ENCODE assay signal across 8 mouse cellular contexts in the genomic region with DNA sequence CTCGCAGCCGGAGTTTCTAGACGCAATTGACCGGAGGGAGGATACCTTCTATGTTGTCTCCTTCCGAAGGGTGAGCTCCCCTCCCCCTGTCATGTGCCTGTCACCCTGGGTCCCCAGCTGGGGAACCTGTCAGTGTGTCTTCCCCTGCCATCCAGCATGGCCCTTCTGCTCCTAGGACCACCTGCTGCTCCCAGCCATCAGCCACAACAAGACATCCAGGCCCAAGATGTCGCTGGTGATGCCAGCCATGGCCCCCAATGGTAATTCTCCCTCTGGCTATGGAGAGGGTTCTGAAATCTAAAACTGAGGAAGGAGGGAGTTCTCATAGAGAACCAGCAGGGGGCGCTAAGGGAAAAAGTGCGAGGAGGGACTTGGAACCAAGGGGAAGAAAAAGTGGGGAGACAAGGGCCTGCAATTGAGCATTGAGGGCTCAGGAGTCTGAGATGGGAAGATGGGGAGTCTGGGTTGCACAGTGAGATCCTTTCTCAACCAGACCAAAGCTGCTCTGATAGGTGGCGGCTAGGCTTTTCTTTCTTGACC. TPM values are rescaled to one million over a fixed set of nuclear protein-coding genes. Genes with fewer than 3 reads are reported as not detected.
DNase-seq lines count a peak whose midpoint lies in the region; ATAC-seq and TF ChIP-seq lines count a peak whose summit lies in the region.

No protein-coding gene starts in this region.

- peaks cover 12% of the 10 kb centered on the region; the same call in 1 of the 2 replicates for H3K4me1 ChIP-seq in heart, embryonic 11.5 days (ENCODE audit: control insufficient read depth, insufficient read depth, low read length)

- TF ChIP-seq CTCF in brain, embryonic 14.5 days (IDR thresholded peaks at IDR 0.05; ENCODE audit: borderline replicate concordance, extremely low read depth, insufficient read depth, insufficient read length) = peak; percentile 80

- TF ChIP-seq POLR2A in brain, embryonic 14.5 days (IDR thresholded peaks at IDR 0.05; ENCODE audit: borderline replicate concordance, extremely low read depth, insufficient read depth, insufficient read length, poor library complexity, severe bottlenecking) = no peak

- no peak overlapping the region for H3K4me2 ChIP-seq in heart, embryonic 11.5 days

- WGBS in heart, embryonic 11.5 days (ENCODE audit: insufficient replicate concordance) = 65% methylated on average over 9 of the region's 9 CpGs

- no peak overlapping the region for H3K27ac ChIP-seq in heart, embryonic 11.5 days (ENCODE audit: low read depth, low read length)

- ATAC-seq in heart, embryonic 11.5 days (replicated peaks; ENCODE audit: insufficient number of reproducible peaks, low FRiP score, low TSS enrichment) = no peak

- no peak overlapping the region for H3K9ac ChIP-seq in heart, embryonic 11.5 days (ENCODE audit: low read depth, low read length)

- DNase-seq in heart, adult 11 months = peak; percentile 96
- peak; percentile 68 for DNase-seq in right cerebral cortex, postnatal 14 days
- DNase-seq in right cerebral cortex, adult 18-20 months = no peak
- DNase-seq in brain, embryonic 14.5 days (ENCODE audit: low read depth) = peak; percentile 69
- peak; percentile 80 for DNase-seq in heart, postnatal 4 days
- peak; percentile 42 to 50 for DNase-seq in natural killer cell, adult 2 months (ENCODE audit: low spot score in 2 of 2)
- DNase-seq in layer of hippocampus, postnatal 14 days (ENCODE audit: low spot score in 2 of 2) = no peak

- peaks cover 15% of the 10 kb centered on the region for H3K36me3 ChIP-seq in heart, embryonic 11.5 days (ENCODE audit: control insufficient read depth, insufficient read depth, low read length)

- H3K4me3 ChIP-seq in heart, embryonic 11.5 days (ENCODE audit: low read depth, low read length) = no peak overlapping the region

- no peaks in the 10 kb centered on the region for H3K9me3 ChIP-seq in heart, embryonic 11.5 days (replicated peaks; ENCODE audit: control insufficient read depth, low read length)

- H3K27me3 ChIP-seq in heart, embryonic 11.5 days (ENCODE audit: control insufficient read depth, insufficient read depth, low read length) = peaks cover 8% of the 10 kb centered on the region

RNA-seq across cellular contexts. Expression of a gene that starts 6.9 kb away (rescaled TPM):
- polyA plus RNA-seq in heart, embryonic 11.5 days (2014; fragmentation: Nextera tagmentation; extraction: Ambion mirVana) = 41.0 and 49.8 TPM in 2 replicates
- 113 and 133 TPM in 2 replicates for polyA plus RNA-seq in brain, embryonic 14.5 days (2012; rRNA removed)
- total RNA-seq in heart, postnatal 4 days (2021) = 10 to 100 TPM; 22.3 to 24.4 TPM
- total RNA-seq in layer of hippocampus, postnatal 14 days (2021) = 10 to 100 TPM; 80.0 to 81.9 TPM

RNA-seq across cellular contexts. Expression of a gene that starts 9.3 kb away (rescaled TPM):
- polyA plus RNA-seq in heart, embryonic 11.5 days (2014; fragmentation: Nextera tagmentation; extraction: Ambion mirVana) = 10.9 and 11.4 TPM in 2 replicates
- 3.8 and 6.8 TPM in 2 replicates for polyA plus RNA-seq in brain, embryonic 14.5 days (2012; rRNA removed)
- total RNA-seq in heart, postnatal 4 days (2021) = 1 to 10 TPM; 6.1 to 9.5 TPM
- 10 to 100 TPM; 16.0 to 17.1 TPM for total RNA-seq in layer of hippocampus, postnatal 14 days (2021)

RNA-seq across cellular contexts. Expression of a gene that starts 16.5 kb away (rescaled TPM):
- polyA plus RNA-seq in heart, embryonic 11.5 days (2014; fragmentation: Nextera tagmentation; extraction: Ambion mirVana) = 0.24 and 0.27 TPM in 2 replicates
- polyA plus RNA-seq in brain, embryonic 14.5 days (2012; rRNA removed) = 0.33 and 0.70 TPM in 2 replicates
- 10 to 100 TPM; 47.1 to 54.2 TPM for total RNA-seq in heart, postnatal 4 days (2021)
- total RNA-seq in layer of hippocampus, postnatal 14 days (2021) = 1 to 10 TPM; 4.6 to 5.4 TPM

RNA-seq across cellular contexts. Expression of a gene that starts 24.5 kb away (rescaled TPM):
- not detected in 2 replicates for polyA plus RNA-seq in heart, embryonic 11.5 days (2014; fragmentation: Nextera tagmentation; extraction: Ambion mirVana)
- 53.2 and 63.8 TPM in 2 replicates for polyA plus RNA-seq in brain, embryonic 14.5 days (2012; rRNA removed)
- total RNA-seq in heart, postnatal 4 days (2021) = under 1 TPM; 0.52 to 0.91 TPM
- 100 to 1,000 TPM; 248 to 266 TPM for total RNA-seq in layer of hippocampus, postnatal 14 days (2021)

RNA-seq across cellular contexts. Expression of a gene that starts 25.5 kb away (rescaled TPM):
- 31.7 and 34.3 TPM in 2 replicates for polyA plus RNA-seq in heart, embryonic 11.5 days (2014; fragmentation: Nextera tagmentation; extraction: Ambion mirVana)
- 29.3 and 31.7 TPM in 2 replicates for polyA plus RNA-seq in brain, embryonic 14.5 days (2012; rRNA removed)
- 10 to 100 TPM; 37.8 to 41.8 TPM for total RNA-seq in heart, postnatal 4 days (2021)
- total RNA-seq in layer of hippocampus, postnatal 14 days (2021) = 10 to 100 TPM; 36.6 to 42.2 TPM

Comparison
In these comparisons a context has a peak if more than half of its experiments do, and no peak if none do; other contexts are left out.
1. DNase-seq: peak in heart, adult 11 months (single experiment), right cerebral cortex, postnatal 14 days (single experiment), brain, embryonic 14.5 days (single experiment), heart, postnatal 4 days (single experiment) and natural killer cell, adult 2 months (2 of 2); none in right cerebral cortex, adult 18-20 months (single experiment) and layer of hippocampus, postnatal 14 days (0 of 2).
2. RNA of a gene that starts 16.5 kb away (total RNA-seq): 47.1 to 54.2 TPM in heart, postnatal 4 days; 4.6 to 5.4 TPM in layer of hippocampus, postnatal 14 days; every median in the first group is over 4 times any median in the second.